Mouse (Mus musculus) MEL (cell line): ENCODE measurements around the gene Gata2. TPM values are rescaled to one million over a fixed set of nuclear protein-coding genes. Genes with fewer than 3 reads are reported as not detected.

Source experiments
- DNase-seq: peaks from one replicate; pipeline ENCODE4 v3.0.0; 2011; ENCODE audit warnings: low read depth, low spot score
- H3K27ac ChIP-seq: 2 replicates; pipeline ENCODE4 v1.5.1; 2012; ENCODE audit warnings: low read depth, mild to moderate bottlenecking, control low read depth, low read length, moderate library complexity; ENCODE audit not compliant: control insufficient read depth
- H3K27me3 ChIP-seq, 2 experiments: fragments of 150-350 bp in 1 of 2; sonication (generic) in 1 of 2; 2 replicates each; pipeline ENCODE4 v1.6.1; 2012; ENCODE audit warnings: low read length in 2 of 2, mild to moderate bottlenecking in 2 of 2, improper control_type of control experiment in 1 of 2, moderate library complexity in 1 of 2; ENCODE audit not compliant: insufficient read depth in 2 of 2, control insufficient read depth in 1 of 2
- H3K36me3 ChIP-seq, 2 experiments: 2 replicates each; pipeline ENCODE4 v1.6.1; 2012 to 2014; ENCODE audit warnings: low read length in 2 of 2, improper control_type of control experiment in 1 of 2, inconsistent platforms in 1 of 2, mild to moderate bottlenecking in 1 of 2; ENCODE audit not compliant: insufficient read depth in 2 of 2, control insufficient read depth in 1 of 2
- H3K4me1 ChIP-seq, 2 experiments: fragments of 150-350 bp in 1 of 2; sonication (generic) in 1 of 2; 2 replicates each; pipeline ENCODE4 v1.6.1; 2012; ENCODE audit warnings: low read length in 2 of 2, improper control_type of control experiment in 1 of 2, mild to moderate bottlenecking in 1 of 2; ENCODE audit not compliant: insufficient read depth in 2 of 2, control insufficient read depth in 1 of 2
- H3K4me3 ChIP-seq, 2 experiments: fragments of 150-350 bp in 1 of 2; sonication (generic) in 1 of 2; 2 replicates each; pipeline ENCODE4 v1.5.1; 2012; ENCODE audit warnings: low read depth in 2 of 2, low read length in 2 of 2, mild to moderate bottlenecking in 2 of 2, moderate library complexity in 2 of 2, control low read depth in 1 of 2, improper control_type of control experiment in 1 of 2; ENCODE audit not compliant: control insufficient read depth in 1 of 2, insufficient read depth in 1 of 2
- H3K79me2 ChIP-seq: 2 replicates; pipeline ENCODE4 v1.6.1; 2012; ENCODE audit warnings: mild to moderate bottlenecking, low read length, moderate library complexity; ENCODE audit not compliant: control insufficient read depth, poor library complexity, insufficient read depth
- H3K9ac ChIP-seq: 2 replicates; pipeline ENCODE4 v1.6.1; 2012; ENCODE audit warnings: low read depth, mild to moderate bottlenecking, control low read depth, low read length, moderate library complexity; ENCODE audit not compliant: control insufficient read depth, poor library complexity, severe bottlenecking
- H3K9me3 ChIP-seq: fragments of 150-350 bp; sonication (generic); replicated peaks from 2 replicates; pipeline ENCODE4 v1.6.1; 2012; ENCODE audit warnings: mild to moderate bottlenecking, low read length, improper control_type of control experiment, moderate library complexity; ENCODE audit not compliant: insufficient read depth
- BHLHE40 ChIP-seq: IDR thresholded peaks from 2 replicates; pipeline ENCODE4 v1.6.1; 2012; ENCODE audit warnings: low read depth, mild to moderate bottlenecking, inconsistent platforms, low read length, improper control_type of control experiment, borderline replicate concordance
- CHD2 ChIP-seq: IDR thresholded peaks from 2 replicates; pipeline ENCODE4 v1.6.1; 2011; ENCODE audit warnings: low read length, improper control_type of control experiment
- CTCF ChIP-seq, 3 experiments: IDR thresholded peaks in 2 of 3; conservative IDR thresholded peaks in 1 of 3; 2 replicates each; pipeline ENCODE4 v1.5.1; 2011 to 2012; ENCODE audit warnings: low read length in 3 of 3, low read depth in 2 of 3, mild to moderate bottlenecking in 2 of 3, improper control_type of control experiment in 1 of 3, inconsistent platforms in 1 of 3, mixed read lengths in 1 of 3, moderate library complexity in 1 of 3; ENCODE audit not compliant: control insufficient read depth in 1 of 3, insufficient read depth in 1 of 3, poor library complexity in 1 of 3, severe bottlenecking in 1 of 3
- ELF1 ChIP-seq: IDR thresholded peaks from 2 replicates; pipeline ENCODE4 v1.6.1; 2014; ENCODE audit warnings: low read depth, mild to moderate bottlenecking, inconsistent platforms, low read length, improper control_type of control experiment, moderate library complexity
- EP300 ChIP-seq, 2 experiments: IDR thresholded peaks; 2 replicates each; pipeline ENCODE4 v1.6.1; 2011; ENCODE audit warnings: improper control_type of control experiment in 2 of 2, low read length in 2 of 2, low read depth in 1 of 2, mild to moderate bottlenecking in 1 of 2
- ETS1 ChIP-seq: IDR thresholded peaks from 2 replicates; pipeline ENCODE4 v1.6.1; 2012; ENCODE audit warnings: low read depth, mild to moderate bottlenecking, inconsistent platforms, low read length, improper control_type of control experiment, moderate library complexity
- GABPA ChIP-seq: IDR thresholded peaks from 2 replicates; pipeline ENCODE4 v1.6.1; 2012; ENCODE audit warnings: low read depth, mild to moderate bottlenecking, inconsistent platforms, low read length, improper control_type of control experiment, moderate library complexity
- GATA1 ChIP-seq: IDR thresholded peaks from 2 replicates; pipeline ENCODE4 v1.6.1; 2011; ENCODE audit warnings: low read depth, low read length, improper control_type of control experiment
- HCFC1 ChIP-seq: IDR thresholded peaks from 2 replicates; pipeline ENCODE4 v1.6.1; 2012; ENCODE audit warnings: low read depth, mild to moderate bottlenecking, inconsistent platforms, low read length, improper control_type of control experiment, moderate library complexity
- MEF2A ChIP-seq: IDR thresholded peaks from 2 replicates; pipeline ENCODE4 v1.6.1; 2014; ENCODE audit warnings: low read depth, mild to moderate bottlenecking, inconsistent platforms, low read length, improper control_type of control experiment; ENCODE audit not compliant: poor library complexity, insufficient replicate concordance, severe bottlenecking; ENCODE audit errors: extremely low read depth
- MXI1 ChIP-seq: IDR thresholded peaks from 2 replicates; pipeline ENCODE4 v1.6.1; 2011; ENCODE audit warnings: mild to moderate bottlenecking, low read depth, low read length, improper control_type of control experiment
- NELFE ChIP-seq: IDR thresholded peaks from 2 replicates; pipeline ENCODE4 v1.6.1; 2011; ENCODE audit warnings: low read depth, low read length, improper control_type of control experiment
- POLR2A ChIP-seq, 2 experiments: IDR thresholded peaks; 2 replicates each; pipeline ENCODE4 v1.6.1; 2011 to 2012; ENCODE audit warnings: low read length in 2 of 2, mild to moderate bottlenecking in 2 of 2, control low read depth in 1 of 2, improper control_type of control experiment in 1 of 2, low read depth in 1 of 2, moderate library complexity in 1 of 2; ENCODE audit not compliant: control insufficient read depth in 1 of 2, insufficient read depth in 1 of 2, poor library complexity in 1 of 2
- POLR2AphosphoS2 ChIP-seq: IDR thresholded peaks from 2 replicates; pipeline ENCODE4 v1.6.1; 2011; ENCODE audit warnings: low read length, improper control_type of control experiment
- RCOR1 ChIP-seq: IDR thresholded peaks from 2 replicates; pipeline ENCODE4 v1.6.1; 2012; ENCODE audit warnings: low read depth, mild to moderate bottlenecking, inconsistent platforms, low read length, improper control_type of control experiment
- SIN3A ChIP-seq: IDR thresholded peaks from 2 replicates; pipeline ENCODE4 v1.6.1; 2012; ENCODE audit warnings: low read length, improper control_type of control experiment, inconsistent platforms
- SMC3 ChIP-seq: IDR thresholded peaks from 2 replicates; pipeline ENCODE4 v1.6.1; 2011; ENCODE audit warnings: low read depth, low read length, improper control_type of control experiment
- TAL1 ChIP-seq: IDR thresholded peaks from 2 replicates; pipeline ENCODE4 v1.6.1; 2012; ENCODE audit warnings: mild to moderate bottlenecking, inconsistent platforms, low read length, moderate library complexity, mixed read lengths
- TBP ChIP-seq: IDR thresholded peaks from 2 replicates; pipeline ENCODE4 v1.8.0; 2011; ENCODE audit warnings: low read depth, low read length, improper control_type of control experiment
- TCF12 ChIP-seq: IDR thresholded peaks from 2 replicates; pipeline ENCODE4 v1.6.1; 2014; ENCODE audit warnings: low read depth, mild to moderate bottlenecking, inconsistent platforms, low read length, improper control_type of control experiment, moderate library complexity
- UBTF ChIP-seq: IDR thresholded peaks from 2 replicates; pipeline ENCODE4 v1.6.1; 2012; ENCODE audit warnings: low read depth, mild to moderate bottlenecking, inconsistent platforms, low read length, improper control_type of control experiment, moderate library complexity, borderline replicate concordance; ENCODE audit not compliant: insufficient read depth
- USF1 ChIP-seq: IDR thresholded peaks from 2 replicates; pipeline ENCODE4 v1.6.1; 2014; ENCODE audit warnings: low read depth, mild to moderate bottlenecking, inconsistent platforms, low read length, improper control_type of control experiment, moderate library complexity
- ZC3H11A ChIP-seq: IDR thresholded peaks from 2 replicates; pipeline ENCODE4 v1.6.1; 2012; ENCODE audit warnings: low read depth, mild to moderate bottlenecking, inconsistent platforms, low read length, improper control_type of control experiment
- ZKSCAN1 ChIP-seq: IDR thresholded peaks from 2 replicates; pipeline ENCODE4 v1.6.1; 2012; ENCODE audit warnings: low read depth, mild to moderate bottlenecking, inconsistent platforms, low read length, improper control_type of control experiment, moderate library complexity
- ZMIZ1 ChIP-seq: IDR thresholded peaks from 2 replicates; pipeline ENCODE4 v1.6.1; 2012; ENCODE audit warnings: low read depth, mild to moderate bottlenecking, inconsistent platforms, low read length, improper control_type of control experiment, moderate library complexity
- polyA plus RNA-seq, 2 experiments: library from polyadenylated mRNA; stranded (reverse) in 1 of 2; unstranded in 1 of 2; fragments of >175 nt in 1 of 2; fragments of >200 nt in 1 of 2; gene quantifications; 2 replicates each; pipeline versions ENCODE4 v1.2.1 to v1.2.4; 2012; ENCODE audit warnings: low replicate concordance in 2 of 2, low read depth in 1 of 2; ENCODE audit not compliant: insufficient read length in 2 of 2, insufficient read depth in 1 of 2, missing spikeins in 1 of 2
- total RNA-seq: library from RNA; depleted of rRNA; stranded (reverse); fragments of 300-350 nt; gene quantifications from 2 replicates; pipeline ENCODE4 v1.2.3, GENCODE M21; 2012

The Gata2 gene
- total and polyA plus RNA-seq, 3 experiments: 7.7 to 12.4 TPM; not detected in 1

- Histone ChIP-seq H3K79me2 (peaks cover 27% of the 10 kb centered on the region), H3K9me3 (no peaks in the 10 kb centered on the region), H3K36me3 (peaks cover 0 to 21% of the 10 kb centered on the region in 2 experiments; a peak in 2 of 4 replicates), H3K27ac (peak overlapping the region; percentile 70), H3K4me1 (peaks cover 8 to 46% of the 10 kb centered on the region in 2 experiments), H3K4me3 (peak overlapping the region; percentile 79 to 94; a peak in 2 of 4 replicates), H3K27me3 (no peaks in the 10 kb centered on the region), H3K9ac (peak overlapping the region; percentile 92)
- peak; percentile 57 for DNase-seq
- TF ChIP-seq SIN3A: peak; percentile 23; the same call in 1 of the 2 replicates
- no peak for TF ChIP-seq NELFE
These were observed 935 bp upstream of the Gata2 start for GRCm38 (mm10) chr6:88192756-88193155.

- peak overlapping the region; percentile 92 for H3K9ac ChIP-seq
These were observed 624 bp downstream of the Gata2 start for GRCm38 (mm10) chr6:88194053-88194977.

GRCm38 (mm10) chr6:88194978-88195325 is 1.3 kb downstream of the Gata2 start:
- TF ChIP-seq ZKSCAN1 (no peak), ZMIZ1 (no peak), ETS1 (no peak), TAL1 (no peak), CTCF (IDR thresholded peaks at IDR 0.05 in 2 of 3, conservative IDR thresholded peaks at IDR 0.05 in 1 of 3; ENCODE audit: control insufficient read depth in 1 of 3, insufficient read depth in 1 of 3, low read depth in 2 of 3, low read length in 3 of 3, poor library complexity in 1 of 3, severe bottlenecking in 1 of 3) (no peak), GATA1 (no peak), UBTF (no peak), ELF1 (no peak), GABPA (no peak), POLR2A (IDR thresholded peaks at IDR 0.05; ENCODE audit: control insufficient read depth in 1 of 2, insufficient read depth in 1 of 2, low read depth in 1 of 2, low read length in 2 of 2, poor library complexity in 1 of 2) (no peak), RCOR1 (no peak), USF1 (no peak)
- H3K27me3 ChIP-seq: no peaks in the 10 kb centered on the region
- H3K9me3 ChIP-seq: no peaks in the 10 kb centered on the region
- peak overlapping the region; percentile 79 to 94 for H3K4me3 ChIP-seq
- H3K9ac ChIP-seq: peak overlapping the region; percentile 92
- peaks cover 0 to 21% of the 10 kb centered on the region in 2 experiments; a peak in 2 of 4 replicates for H3K36me3 ChIP-seq
- H3K79me2 ChIP-seq: peaks cover 18% of the 10 kb centered on the region
- no peak for DNase-seq
- peaks cover 8 to 37% of the 10 kb centered on the region in 2 experiments for H3K4me1 ChIP-seq
- peak overlapping the region; percentile 70 for H3K27ac ChIP-seq

More at GRCm38 (mm10) chr6:88194053-88194977, 624 bp downstream of the Gata2 start:
- peaks cover 0 to 21% of the 10 kb centered on the region in 2 experiments; a peak in 2 of 4 replicates for H3K36me3 ChIP-seq
- peak; percentile 63 for DNase-seq
- TF ChIP-seq SIN3A (peak; percentile 62), MEF2A (no peak), BHLHE40 (no peak), MXI1 (0 out of 2 replicates have a peak, but pooled peaks have one; percentile 2), CHD2 (no peak), SMC3 (no peak; the same call in 1 of the 2 replicates), ZMIZ1 (0 out of 2 replicates have a peak, but pooled peaks have one; percentile 9), ELF1 (no peak), HCFC1 (no peak), TBP (no peak), POLR2AphosphoS2 (no peak), CTCF (IDR thresholded peaks at IDR 0.05 in 2 of 3, conservative IDR thresholded peaks at IDR 0.05 in 1 of 3; ENCODE audit: control insufficient read depth in 1 of 3, insufficient read depth in 1 of 3, low read depth in 2 of 3, low read length in 3 of 3, poor library complexity in 1 of 3, severe bottlenecking in 1 of 3) (no peak), POLR2A (IDR thresholded peaks at IDR 0.05; ENCODE audit: control insufficient read depth in 1 of 2, insufficient read depth in 1 of 2, low read depth in 1 of 2, low read length in 2 of 2, poor library complexity in 1 of 2) (peak in 1 of 2 experiments; percentile 5; a peak in 1 of 4 replicates), TAL1 (no peak), GATA1 (peak; percentile 42; the same call in 1 of the 2 replicates), EP300 (IDR thresholded peaks at IDR 0.05; ENCODE audit: low read depth in 1 of 2, low read length in 2 of 2) (peak in 1 of 2 experiments; percentile 18; a peak in 1 of 4 replicates), TCF12 (0 out of 2 replicates have a peak, but pooled peaks have one; percentile 12), ZC3H11A (no peak)
- TF ChIP-seq, all 39 proteins: peak for 7
- Histone ChIP-seq H3K9me3 (no peaks in the 10 kb centered on the region), H3K4me1 (peaks cover 8 to 37% of the 10 kb centered on the region in 2 experiments), H3K79me2 (peaks cover 18% of the 10 kb centered on the region), H3K27ac (peak overlapping the region; percentile 70), H3K4me3 (peak overlapping the region; percentile 79 to 94), H3K27me3 (no peaks in the 10 kb centered on the region)
